Mouse (Mus musculus) limb, embryonic 13.5 days (tissue): ENCODE measurements at regions not wholly inside any gene's neighbourhood (a gene's known extent, or its start where the extent isn't known, plus 50 kb on each side); places are given as distances from the start of the nearest gene placed in this dataset.

Source experiments
- ATAC-seq: fragments of 200-750 bp; cut with Nextera tagmentation; 2 replicates; pipeline ENCODE4 v1.8.0; 2017; ENCODE audit warnings: low read depth, moderate number of reproducible peaks, moderate TSS enrichment; ENCODE audit not compliant: low FRiP score
- H3K27ac ChIP-seq: fragments of 300-500 bp; sonication (generic); 2 replicates; pipeline ENCODE4 v1.5.1; 2015; ENCODE audit warnings: inconsistent platforms, mild to moderate bottlenecking, moderate library complexity
- H3K27me3 ChIP-seq: fragments of 300-500 bp; sonication (generic); 2 replicates; pipeline ENCODE4 v1.6.1; 2015; ENCODE audit warnings: mild to moderate bottlenecking, inconsistent platforms
- H3K36me3 ChIP-seq: fragments of 300-500 bp; sonication (generic); 2 replicates; pipeline ENCODE4 v1.6.1; 2015; ENCODE audit warnings: inconsistent platforms, mild to moderate bottlenecking, moderate library complexity
- H3K4me1 ChIP-seq: fragments of 300-500 bp; sonication (generic); 2 replicates; pipeline ENCODE4 v1.6.1; 2015; ENCODE audit warnings: inconsistent platforms
- H3K4me2 ChIP-seq: fragments of 300-500 bp; sonication (generic); replicated peaks from 2 replicates; pipeline ENCODE4 v1.6.1; 2015; ENCODE audit warnings: inconsistent platforms, mild to moderate bottlenecking, moderate library complexity
- H3K4me3 ChIP-seq: fragments of 300-500 bp; sonication (generic); 2 replicates; pipeline ENCODE4 v1.5.1; 2015; ENCODE audit warnings: moderate library complexity, mild to moderate bottlenecking, inconsistent platforms
- H3K9ac ChIP-seq: fragments of 300-500 bp; sonication (generic); 2 replicates; pipeline ENCODE4 v1.6.1; 2015; ENCODE audit warnings: mild to moderate bottlenecking, inconsistent platforms
- H3K9me3 ChIP-seq: fragments of 300-500 bp; sonication (generic); 2 replicates; pipeline ENCODE4 v1.6.1; 2016; ENCODE audit warnings: inconsistent platforms
- WGBS: fragments of 180-500 bp; shearing (Covaris S2); methylation state at CpG from one replicate; pipeline ENCODE4 v1.1.7; 2015; 5-methylcytosine and 5-hydroxymethylcytosine counted together

- Histone ChIP-seq H3K27me3 (no peaks in the 10 kb centered on the region), H3K27ac (no peak overlapping the region), H3K4me1 (no peaks in the 10 kb centered on the region), H3K36me3 (no peaks in the 10 kb centered on the region), H3K4me3 (no peak overlapping the region), H3K4me2 (no peak overlapping the region), H3K9ac (no peak overlapping the region), H3K9me3 (no peaks in the 10 kb centered on the region)
- WGBS: 53% methylated on average over 10 of the region's 10 CpGs
- no peak for ATAC-seq
Measured at GRCm38 (mm10) chr8:15468540-15469476, 422.9 kb upstream of the BB014433 start.

- Histone ChIP-seq H3K4me3 (no peak overlapping the region), H3K4me2 (no peak overlapping the region), H3K36me3 (no peaks in the 10 kb centered on the region), H3K9ac (no peak overlapping the region), H3K9me3 (no peaks in the 10 kb centered on the region), H3K4me1 (no peaks in the 10 kb centered on the region), H3K27ac (no peak overlapping the region), H3K27me3 (no peaks in the 10 kb centered on the region)
- no peak for ATAC-seq
- 47% methylated on average over 5 of the region's 5 CpGs for WGBS
Measured at GRCm38 (mm10) chr8:15438546-15438945, 392.7 kb upstream of the BB014433 start.

- Histone ChIP-seq H3K9me3 (no peaks in the 10 kb centered on the region), H3K27me3 (no peaks in the 10 kb centered on the region), H3K9ac (no peak overlapping the region), H3K27ac (no peak overlapping the region), H3K4me3 (no peak overlapping the region), H3K36me3 (no peaks in the 10 kb centered on the region), H3K4me2 (no peak overlapping the region), H3K4me1 (no peaks in the 10 kb centered on the region)
- no peak for ATAC-seq
- 53% methylated on average over 4 of the region's 4 CpGs for WGBS
Measured at GRCm38 (mm10) chr8:15394722-15395115, 348.8 kb upstream of the BB014433 start.

GRCm38 (mm10) chr8:15393936-15394721, 348.3 kb upstream of the BB014433 start:
- H3K4me3 ChIP-seq: no peak overlapping the region
- H3K4me1 ChIP-seq: no peaks in the 10 kb centered on the region
- no peaks in the 10 kb centered on the region for H3K36me3 ChIP-seq
- no peak for ATAC-seq
- H3K27me3 ChIP-seq: no peaks in the 10 kb centered on the region
- 78% methylated on average over 5 of the region's 5 CpGs for WGBS
- H3K9ac ChIP-seq: no peak overlapping the region
- H3K4me2 ChIP-seq: no peak overlapping the region
- no peaks in the 10 kb centered on the region for H3K9me3 ChIP-seq
- no peak overlapping the region for H3K27ac ChIP-seq

GRCm38 (mm10) chr8:15392056-15392455, 346.2 kb upstream of the BB014433 start:
- no peaks in the 10 kb centered on the region for H3K27me3 ChIP-seq
- H3K9me3 ChIP-seq: no peaks in the 10 kb centered on the region
- no peak overlapping the region for H3K27ac ChIP-seq
- no peak overlapping the region for H3K9ac ChIP-seq
- ATAC-seq: no peak
- 36% methylated on average over 4 of the region's 4 CpGs for WGBS
- H3K36me3 ChIP-seq: no peaks in the 10 kb centered on the region
- no peak overlapping the region for H3K4me2 ChIP-seq
- no peak overlapping the region for H3K4me3 ChIP-seq
- no peaks in the 10 kb centered on the region for H3K4me1 ChIP-seq

- Histone ChIP-seq H3K27ac (no peak overlapping the region), H3K27me3 (no peaks in the 10 kb centered on the region), H3K36me3 (no peaks in the 10 kb centered on the region), H3K4me2 (no peak overlapping the region), H3K9ac (no peak overlapping the region), H3K4me1 (no peaks in the 10 kb centered on the region), H3K9me3 (no peaks in the 10 kb centered on the region), H3K4me3 (no peak overlapping the region)
- no peak for ATAC-seq
- WGBS: 87% methylated on average over 5 of the region's 5 CpGs
Measured at GRCm38 (mm10) chr8:15388791-15389190, 342.9 kb upstream of the BB014433 start.

GRCm38 (mm10) chr8:15367063-15367462, 321.2 kb upstream of the BB014433 start:
- Histone ChIP-seq H3K4me2 (no peak overlapping the region), H3K27ac (no peak overlapping the region), H3K4me1 (no peaks in the 10 kb centered on the region), H3K9me3 (no peaks in the 10 kb centered on the region), H3K9ac (no peak overlapping the region), H3K36me3 (no peaks in the 10 kb centered on the region), H3K27me3 (no peaks in the 10 kb centered on the region), H3K4me3 (no peak overlapping the region)
- no peak for ATAC-seq
- WGBS: 82% methylated on average over 2 of the region's 2 CpGs

GRCm38 (mm10) chr8:15364546-15364945, 318.7 kb upstream of the BB014433 start:
- no peak overlapping the region for H3K9ac ChIP-seq
- no peak for ATAC-seq
- WGBS: 96% methylated on average over 1 of the region's 1 CpGs

GRCm38 (mm10) chr8:15344151-15344550, 298.3 kb upstream of the BB014433 start:
- no peaks in the 10 kb centered on the region for H3K27me3 ChIP-seq
- H3K27ac ChIP-seq: no peak overlapping the region
- H3K9me3 ChIP-seq: no peaks in the 10 kb centered on the region
- H3K4me1 ChIP-seq: no peaks in the 10 kb centered on the region
- no peak overlapping the region for H3K4me3 ChIP-seq
- H3K4me2 ChIP-seq: no peak overlapping the region
- H3K9ac ChIP-seq: no peak overlapping the region
- 71% methylated on average over 5 of the region's 5 CpGs for WGBS
- no peak for ATAC-seq
- no peaks in the 10 kb centered on the region for H3K36me3 ChIP-seq

More at GRCm38 (mm10) chr8:15364546-15364945, 318.7 kb upstream of the BB014433 start:
- Histone ChIP-seq H3K4me2 (no peak overlapping the region), H3K4me1 (no peaks in the 10 kb centered on the region), H3K36me3 (no peaks in the 10 kb centered on the region), H3K4me3 (no peak overlapping the region), H3K27me3 (no peaks in the 10 kb centered on the region), H3K9me3 (no peaks in the 10 kb centered on the region), H3K27ac (no peak overlapping the region)

- no peaks in the 10 kb centered on the region for H3K9me3 ChIP-seq
Measured at GRCm38 (mm10) chr8:15343616-15344015, 297.7 kb upstream of the BB014433 start.

GRCm38 (mm10) chr8:15334532-15334931, 288.7 kb upstream of the BB014433 start:
- H3K9ac ChIP-seq: no peak overlapping the region
- H3K27me3 ChIP-seq: no peaks in the 10 kb centered on the region
- H3K4me3 ChIP-seq: no peak overlapping the region
- WGBS: 85% methylated on average over 4 of the region's 4 CpGs
- no peaks in the 10 kb centered on the region for H3K9me3 ChIP-seq
- no peak for ATAC-seq
- H3K4me1 ChIP-seq: no peaks in the 10 kb centered on the region
- H3K27ac ChIP-seq: no peak overlapping the region
- no peak overlapping the region for H3K4me2 ChIP-seq
- no peaks in the 10 kb centered on the region for H3K36me3 ChIP-seq

More at GRCm38 (mm10) chr8:15343616-15344015, 297.7 kb upstream of the BB014433 start:
- Histone ChIP-seq H3K4me3 (no peak overlapping the region), H3K27ac (no peak overlapping the region), H3K4me2 (no peak overlapping the region), H3K4me1 (no peaks in the 10 kb centered on the region), H3K9ac (no peak overlapping the region), H3K36me3 (no peaks in the 10 kb centered on the region), H3K27me3 (no peaks in the 10 kb centered on the region)
- ATAC-seq: no peak
- WGBS: 79% methylated on average over 1 of the region's 1 CpGs

GRCm38 (mm10) chr8:15327312-15327711, 281.4 kb upstream of the BB014433 start:
- Histone ChIP-seq H3K9ac (no peak overlapping the region), H3K4me1 (no peaks in the 10 kb centered on the region), H3K9me3 (no peaks in the 10 kb centered on the region), H3K36me3 (no peaks in the 10 kb centered on the region), H3K27me3 (no peaks in the 10 kb centered on the region), H3K27ac (no peak overlapping the region), H3K4me2 (no peak overlapping the region), H3K4me3 (no peak overlapping the region)
- 50% methylated on average over 5 of the region's 5 CpGs for WGBS
- ATAC-seq: no peak
